Mouse (Mus musculus) lung, postnatal 0 days (tissue): ENCODE measurements around the gene Rps2. TPM values are rescaled to one million over a fixed set of nuclear protein-coding genes. Genes with fewer than 3 reads are reported as not detected.

ENCODE experiments used
- ATAC-seq: fragments of 200-750 bp; cut with Nextera tagmentation; 2 replicates; pipeline ENCODE4 v1.8.0; 2017; ENCODE audit warnings: moderate library complexity
- DNase-seq: peaks from one replicate; pipeline ENCODE4 v3.0.0-alpha.2; 2016; ENCODE audit warnings: low spot score
- H3K27ac ChIP-seq: fragments of 300-500 bp; sonication (generic); 2 replicates; pipeline ENCODE4 v1.5.1; 2014; ENCODE audit warnings: antibody characterized with exemption, mild to moderate bottlenecking, low read length, mixed read lengths
- H3K27me3 ChIP-seq: fragments of 300-500 bp; sonication (generic); replicated peaks from 2 replicates; pipeline ENCODE4 v1.6.1; 2014; ENCODE audit warnings: low read length, mixed read lengths; ENCODE audit not compliant: insufficient read depth
- H3K36me3 ChIP-seq: fragments of 300-500 bp; sonication (generic); 2 replicates; pipeline ENCODE4 v1.6.1; 2014; ENCODE audit warnings: low read length, mixed read lengths; ENCODE audit not compliant: insufficient read depth
- H3K4me1 ChIP-seq: fragments of 300-500 bp; sonication (generic); 2 replicates; pipeline ENCODE4 v1.6.1; 2014; ENCODE audit warnings: antibody characterized with exemption, low read depth, low read length, mixed read lengths; ENCODE audit not compliant: insufficient read depth
- H3K4me2 ChIP-seq: fragments of 300-500 bp; sonication (generic); replicated peaks from 2 replicates; pipeline ENCODE4 v1.6.1; 2014; ENCODE audit warnings: low read depth, mild to moderate bottlenecking, low read length, moderate library complexity, mixed read lengths
- H3K4me3 ChIP-seq: fragments of 300-500 bp; sonication (generic); 2 replicates; pipeline ENCODE4 v1.5.1; 2014; ENCODE audit warnings: low read depth, low read length
- H3K9ac ChIP-seq: fragments of 300-500 bp; sonication (generic); replicated peaks from 2 replicates; pipeline ENCODE4 v1.6.1; 2014; ENCODE audit warnings: low read depth, mild to moderate bottlenecking
- H3K9me3 ChIP-seq: fragments of 300-500 bp; sonication (generic); 2 replicates; pipeline ENCODE4 v1.6.1; 2016; ENCODE audit warnings: low read length, mixed read lengths
- CTCF ChIP-seq: IDR thresholded peaks from 2 replicates; pipeline ENCODE4 v1.5.1; 2016; ENCODE audit warnings: antibody characterized with exemption, mild to moderate bottlenecking
- EP300 ChIP-seq: IDR thresholded peaks from 2 replicates; pipeline ENCODE4 v1.6.1; 2016; ENCODE audit warnings: antibody characterized with exemption, mild to moderate bottlenecking, control low read depth
- WGBS: fragments of 180-500 bp; shearing (Covaris S2); extraction: QIAGEN DNeasy Blood & Tissue Kit; methylation state at CpG from one replicate; pipeline ENCODE4 v1.1.7; 2014; 5-methylcytosine and 5-hydroxymethylcytosine counted together
- polyA plus RNA-seq: library from polyadenylated mRNA; unstranded; fragments of >200 nt; fragmentation: Nextera tagmentation; extraction: Ambion mirVana; gene quantifications from 2 replicates; pipeline ENCODE4 v1.2.1, GENCODE M21; 2015

The Rps2 gene
- polyA plus RNA-seq, 1 experiment from 2014 or later = 834 TPM

GRCm38 (mm10) chr17:24728184-24728583 is 10.3 kb downstream of the Rps2 start:
- TF ChIP-seq CTCF (no peak), EP300 (no peak)
- no peak for DNase-seq
- Histone ChIP-seq H3K27ac (no peak overlapping the region), H3K4me1 (peaks cover 5% of the 10 kb centered on the region; the same call in 1 of the 2 replicates), H3K27me3 (no peaks in the 10 kb centered on the region), H3K36me3 (no peaks in the 10 kb centered on the region), H3K4me3 (no peak overlapping the region), H3K4me2 (no peak overlapping the region), H3K9ac (no peak overlapping the region), H3K9me3 (no peaks in the 10 kb centered on the region)
- no peak for ATAC-seq
- 60% methylated on average over 17 of the region's 17 CpGs for WGBS

- Histone ChIP-seq H3K9ac (no peak overlapping the region), H3K4me2 (no peak overlapping the region), H3K4me3 (no peak overlapping the region), H3K27me3 (no peaks in the 10 kb centered on the region), H3K4me1 (no peaks in the 10 kb centered on the region), H3K36me3 (no peaks in the 10 kb centered on the region), H3K27ac (no peak overlapping the region), H3K9me3 (no peaks in the 10 kb centered on the region)
- no peak for DNase-seq
- TF ChIP-seq EP300 (no peak), CTCF (no peak)
- no peak for ATAC-seq
- 60% methylated on average over 6 of the region's 6 CpGs for WGBS
These were observed 11.2 kb downstream of the Rps2 start for GRCm38 (mm10) chr17:24729067-24729466.

GRCm38 (mm10) chr17:24730787-24731186 is 12.9 kb downstream of the Rps2 start:
- no peak for ATAC-seq
- no peak overlapping the region for H3K4me3 ChIP-seq
- DNase-seq = no peak
- TF ChIP-seq EP300 = no peak
- no peak for TF ChIP-seq CTCF
- no peak overlapping the region for H3K27ac ChIP-seq
- no peaks in the 10 kb centered on the region for H3K9me3 ChIP-seq
- no peaks in the 10 kb centered on the region for H3K27me3 ChIP-seq
- no peaks in the 10 kb centered on the region; the same call in 1 of the 2 replicates for H3K4me1 ChIP-seq
- 80% methylated on average over 14 of the region's 14 CpGs for WGBS
- no peak overlapping the region for H3K4me2 ChIP-seq
- H3K9ac ChIP-seq = no peak overlapping the region
- H3K36me3 ChIP-seq = no peaks in the 10 kb centered on the region

- no peaks in the 10 kb centered on the region for H3K27me3 ChIP-seq
- H3K4me2 ChIP-seq = no peak overlapping the region
- peaks cover 7% of the 10 kb centered on the region; the same call in 1 of the 2 replicates for H3K4me1 ChIP-seq
- no peak overlapping the region for H3K27ac ChIP-seq
- TF ChIP-seq EP300 = no peak
- no peak for TF ChIP-seq CTCF
- H3K36me3 ChIP-seq = no peaks in the 10 kb centered on the region
- no peak overlapping the region for H3K4me3 ChIP-seq
- ATAC-seq (no peak), DNase-seq (no peak)
- no peaks in the 10 kb centered on the region for H3K9me3 ChIP-seq
- no peak overlapping the region for H3K9ac ChIP-seq
- 75% methylated on average over 12 of the region's 12 CpGs for WGBS
These were observed 14.5 kb downstream of the Rps2 start for GRCm38 (mm10) chr17:24732233-24732935.

- ATAC-seq = no peak
- H3K4me1 ChIP-seq = peaks cover 7% of the 10 kb centered on the region; the same call in 1 of the 2 replicates
- peak; percentile 25 for DNase-seq
- H3K27me3 ChIP-seq = no peaks in the 10 kb centered on the region
- 84% methylated on average over 21 of the region's 21 CpGs for WGBS
- H3K27ac ChIP-seq = no peak overlapping the region
- H3K9ac ChIP-seq = no peak overlapping the region
- no peak for TF ChIP-seq EP300
- no peak for TF ChIP-seq CTCF
- H3K36me3 ChIP-seq = no peaks in the 10 kb centered on the region
- H3K9me3 ChIP-seq = no peaks in the 10 kb centered on the region
- H3K4me3 ChIP-seq = no peak overlapping the region
- H3K4me2 ChIP-seq = no peak overlapping the region
These were observed 15.6 kb downstream of the Rps2 start for GRCm38 (mm10) chr17:24733434-24734050.

- DNase-seq (no peak), ATAC-seq (no peak)
- Histone ChIP-seq H3K4me2 (no peak overlapping the region), H3K4me3 (no peak overlapping the region), H3K9ac (no peak overlapping the region), H3K9me3 (no peaks in the 10 kb centered on the region), H3K4me1 (peaks cover 7% of the 10 kb centered on the region; the same call in 1 of the 2 replicates), H3K36me3 (no peaks in the 10 kb centered on the region), H3K27me3 (no peaks in the 10 kb centered on the region), H3K27ac (no peak overlapping the region)
- 88% methylated on average over 1 of the region's 1 CpGs for WGBS
- TF ChIP-seq EP300 = no peak
- TF ChIP-seq CTCF = peak; percentile 15; the same call in 1 of the 2 replicates
These were observed 16.6 kb downstream of the Rps2 start for GRCm38 (mm10) chr17:24734513-24734912.
